Mouse (Mus musculus) adrenal gland, postnatal 14 days (tissue): ENCODE data around the gene Ankrd9. TPM values are rescaled to one million over a fixed set of nuclear protein-coding genes. Genes with fewer than 3 reads are reported as not detected.

Experiments
- DNase-seq: peaks from one replicate; pipeline ENCODE4 v3.0.0; 2021; ENCODE audit warnings: mixed read lengths
- total RNA-seq: library from RNA; stranded (reverse); gene quantifications from 2 replicates; pipeline ENCODE4 v1.2.3, GENCODE M21; 2021

Gene Ankrd9
- total RNA-seq, 1 experiment from 2014 or later: 52.5 TPM

DNA sequence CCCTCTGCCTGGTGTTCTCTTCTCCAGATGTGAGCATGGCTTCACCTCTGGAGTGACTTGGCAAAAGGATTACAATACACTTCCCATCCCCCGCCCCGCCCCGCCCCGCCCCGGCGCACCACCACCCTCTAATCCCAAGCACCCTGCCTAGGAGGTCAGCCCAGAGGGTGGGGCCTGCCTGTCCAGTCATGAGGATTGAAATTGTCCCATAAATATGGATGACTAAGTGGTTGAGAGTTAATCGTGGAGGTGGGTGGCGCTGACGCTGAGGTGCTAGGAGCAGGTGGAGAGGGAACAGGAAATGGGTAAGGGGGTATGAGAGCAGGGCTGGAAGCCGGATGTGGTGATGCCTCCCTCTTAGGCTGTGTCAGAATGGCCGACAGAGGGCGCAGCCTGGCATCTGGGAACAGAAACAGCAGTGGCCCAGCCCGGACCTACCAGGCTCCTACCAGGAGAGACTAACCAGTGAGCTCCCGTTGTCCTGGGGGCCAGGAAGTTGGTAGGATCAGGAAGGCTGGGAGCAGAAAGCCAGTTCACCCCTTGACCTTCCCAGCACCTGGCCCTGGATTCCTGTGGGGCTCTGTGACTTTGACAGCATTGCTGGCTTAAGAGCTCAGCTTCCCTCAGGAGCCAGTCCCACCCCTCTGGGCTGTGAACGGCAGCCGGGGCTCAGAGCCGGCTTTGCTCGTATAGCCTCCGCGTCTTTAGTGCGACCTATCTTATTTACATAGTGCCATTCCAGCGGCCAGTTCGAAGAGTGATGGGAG lies 12.7 kb upstream of the Ankrd9 start:
- peak; percentile 88 for DNase-seq

- DNase-seq: no peak
Observed at GRCm38 (mm10) chr12:110990500-110990899, 11.7 kb upstream of the Ankrd9 start.

DNA sequence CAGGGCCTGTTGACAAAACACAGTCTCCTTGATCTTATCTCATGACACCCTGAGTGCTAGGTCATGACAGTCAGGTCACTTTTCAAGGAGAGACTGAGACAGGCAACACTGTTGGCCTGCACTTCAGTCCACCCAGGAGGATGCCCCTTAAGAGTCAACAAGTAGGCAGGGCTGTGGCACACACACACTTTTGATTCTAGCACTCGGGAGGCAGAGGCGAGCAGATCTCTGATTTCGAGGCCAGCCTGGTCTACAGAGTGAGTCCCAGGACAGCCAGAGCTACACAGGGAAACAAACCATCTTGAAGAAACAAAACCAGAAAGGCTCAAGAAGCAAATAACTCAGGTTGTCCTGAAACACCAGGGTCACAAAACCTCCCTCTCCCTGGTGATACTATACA lies 10.6 kb upstream of the Ankrd9 start:
- DNase-seq: no peak

DNA sequence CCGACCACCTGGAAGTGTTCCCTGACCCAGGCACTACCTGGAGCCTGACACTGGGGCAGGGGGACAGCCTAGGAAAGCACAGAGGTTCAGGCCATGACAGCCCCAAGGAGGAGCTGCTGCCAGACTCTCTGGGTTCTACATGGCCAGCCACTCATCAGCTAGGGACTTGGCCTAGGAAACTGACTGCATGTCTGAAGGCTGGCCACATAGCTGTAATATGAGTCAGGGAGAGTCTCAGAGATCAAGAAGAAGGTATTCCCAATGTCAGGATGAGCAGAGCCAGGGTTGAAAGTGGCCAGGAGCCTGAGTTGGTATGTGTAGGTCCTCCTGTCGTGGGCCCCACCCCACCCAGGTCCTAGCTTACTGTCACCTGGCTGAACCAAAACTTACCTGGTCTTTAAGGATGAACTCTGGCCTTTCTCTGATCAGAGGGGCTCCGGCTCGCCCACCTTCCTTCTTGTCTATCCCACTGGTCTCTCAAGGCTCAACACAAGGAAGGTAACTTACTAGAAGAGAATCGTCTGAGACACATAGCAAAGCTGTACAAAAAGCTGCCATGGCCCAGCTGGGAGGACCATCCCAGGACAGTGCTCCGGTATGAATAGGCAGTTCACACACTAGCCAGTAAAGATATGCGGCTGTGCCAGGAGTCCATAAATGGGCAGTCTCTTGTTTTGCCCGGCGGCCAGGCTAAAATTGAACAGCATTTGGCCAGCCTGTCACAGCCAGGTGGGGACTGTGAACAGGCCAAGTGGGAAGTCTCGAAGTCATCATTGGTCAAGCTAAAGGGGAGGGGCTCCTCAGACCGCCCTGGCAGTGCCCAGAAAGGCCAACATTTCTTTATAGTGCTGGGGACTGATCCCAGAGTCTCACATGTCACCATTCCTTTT lies 7.9 kb upstream of the Ankrd9 start:
- no peak for DNase-seq

DNA sequence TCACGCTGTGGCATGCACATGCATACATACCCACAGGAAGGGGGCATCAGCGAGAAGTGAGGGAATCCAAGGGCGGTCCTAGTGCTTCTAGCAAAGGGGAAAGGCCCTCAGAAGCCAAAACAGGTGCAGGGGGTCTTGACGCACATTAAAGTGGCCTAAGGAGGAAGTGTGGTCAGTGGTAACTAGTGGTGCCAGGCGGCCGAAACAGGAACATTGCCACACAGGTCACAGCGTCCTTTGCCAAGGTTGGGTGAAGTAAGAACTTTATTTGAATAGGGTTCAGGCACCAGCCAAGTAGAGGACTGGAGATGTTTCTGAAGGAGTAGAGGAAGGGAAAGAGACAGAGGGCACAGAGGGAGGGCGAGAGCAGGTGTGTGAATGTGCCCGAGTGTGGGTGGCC lies 6.3 kb upstream of the Ankrd9 start:
- DNase-seq: peak; percentile 50

- DNase-seq: no peak
Observed at GRCm38 (mm10) chr12:110984598-110984997, 5.8 kb upstream of the Ankrd9 start.

DNA sequence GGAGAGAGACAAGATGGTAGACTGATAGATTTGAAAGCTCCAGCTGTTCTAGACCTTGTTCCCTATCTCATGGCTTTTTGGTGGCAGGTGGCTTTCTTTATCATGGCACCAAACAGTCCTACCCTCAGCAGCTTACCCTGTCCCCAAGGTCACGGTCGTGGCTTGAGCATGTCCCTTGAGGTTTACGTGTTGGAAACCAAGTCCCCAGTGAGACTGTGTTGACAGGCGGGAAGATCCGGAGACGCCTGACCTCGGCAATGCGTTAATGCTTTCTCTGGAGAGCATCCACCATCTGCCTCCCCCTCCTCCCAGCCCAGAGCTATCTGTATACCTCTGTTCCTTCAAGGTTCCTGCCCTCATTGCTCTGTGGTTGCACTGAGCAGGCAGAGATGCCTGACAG lies 4.9 kb upstream of the Ankrd9 start:
- DNase-seq: peak; percentile 33

DNA sequence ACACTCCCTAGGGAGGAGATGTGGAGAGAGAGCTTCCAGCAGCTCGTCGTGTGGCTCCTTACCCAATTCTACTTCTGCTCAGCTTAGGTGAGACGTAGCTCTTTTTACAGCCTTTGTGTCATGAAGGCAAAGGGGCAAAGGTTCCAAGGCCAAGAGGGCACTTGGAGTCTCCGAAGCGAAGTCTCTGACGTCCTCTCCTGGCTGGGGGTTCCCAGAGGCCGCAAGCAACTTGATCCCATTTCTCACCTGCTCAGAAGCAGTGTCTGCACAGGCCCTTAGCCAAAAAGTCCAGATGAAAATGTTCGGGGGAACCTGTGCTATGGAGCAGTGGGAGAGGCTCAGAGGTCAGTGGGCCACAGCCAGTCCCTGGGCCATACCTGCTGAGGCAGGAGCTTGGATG lies 4.2 kb upstream of the Ankrd9 start:
- no peak for DNase-seq

DNA sequence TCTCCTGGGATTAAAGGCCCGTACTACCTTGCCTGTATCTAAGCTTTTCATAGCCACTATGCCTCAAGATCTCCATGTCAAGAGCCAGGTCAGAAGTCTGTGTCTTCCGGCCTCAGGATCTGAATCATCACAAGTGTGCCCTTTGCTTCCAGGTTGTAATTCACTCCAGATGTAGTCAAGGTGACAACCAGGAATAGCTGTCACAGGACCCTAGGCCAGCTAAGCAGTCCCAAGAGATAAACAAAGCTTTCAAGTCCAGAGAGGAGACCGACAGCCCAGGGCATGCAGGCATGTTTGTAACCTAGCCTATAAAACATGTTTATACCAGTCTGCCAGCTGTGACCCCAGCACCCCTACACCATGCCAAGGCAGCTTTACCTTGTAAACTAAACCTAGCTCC lies 2.9 kb upstream of the Ankrd9 start:
- DNase-seq: no peak

DNA sequence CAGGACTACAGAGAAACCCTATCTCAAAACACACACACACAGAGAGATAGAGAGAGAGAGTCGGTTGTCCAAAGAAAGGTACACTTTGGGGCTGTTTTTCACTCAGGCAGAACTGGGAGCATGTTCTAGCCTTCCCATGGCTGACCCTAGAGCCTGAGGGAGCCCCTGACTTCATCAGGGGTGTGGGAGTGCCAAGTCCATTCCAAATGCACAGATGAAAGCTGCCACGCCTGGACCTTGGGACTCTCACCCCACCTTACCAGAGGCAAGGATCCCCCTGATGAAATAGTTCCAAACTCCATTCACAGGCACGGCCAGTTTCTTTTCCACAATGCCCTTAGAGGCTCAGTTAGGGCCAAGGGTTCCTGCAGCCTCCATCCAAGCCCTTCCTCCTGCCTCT lies 968 bp upstream of the Ankrd9 start:
- no peak for DNase-seq

GRCm38 (mm10) chr12:110977896-110978606 lies 789 bp downstream of the Ankrd9 start:
- no peak for DNase-seq

DNA sequence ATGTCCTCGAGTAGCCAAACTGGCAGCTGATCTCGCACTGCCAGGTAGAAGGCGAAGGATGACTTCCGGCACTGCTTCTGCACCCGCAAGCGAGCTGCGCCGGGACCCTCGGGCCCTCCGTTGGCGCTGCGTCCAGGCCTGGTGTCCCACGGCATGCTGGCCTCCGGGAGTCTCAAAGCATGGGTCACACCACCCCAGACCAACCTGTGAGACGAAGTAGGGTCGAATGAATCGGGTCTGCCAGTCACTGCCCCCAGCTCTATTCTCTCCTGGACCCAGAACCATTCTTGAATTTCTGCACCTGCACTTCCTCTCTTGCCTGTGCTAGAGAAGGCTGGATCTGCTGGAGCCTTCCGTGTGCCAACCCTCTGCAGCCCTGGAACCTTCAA lies 1.5 kb downstream of the Ankrd9 start:
- no peak for DNase-seq

DNA sequence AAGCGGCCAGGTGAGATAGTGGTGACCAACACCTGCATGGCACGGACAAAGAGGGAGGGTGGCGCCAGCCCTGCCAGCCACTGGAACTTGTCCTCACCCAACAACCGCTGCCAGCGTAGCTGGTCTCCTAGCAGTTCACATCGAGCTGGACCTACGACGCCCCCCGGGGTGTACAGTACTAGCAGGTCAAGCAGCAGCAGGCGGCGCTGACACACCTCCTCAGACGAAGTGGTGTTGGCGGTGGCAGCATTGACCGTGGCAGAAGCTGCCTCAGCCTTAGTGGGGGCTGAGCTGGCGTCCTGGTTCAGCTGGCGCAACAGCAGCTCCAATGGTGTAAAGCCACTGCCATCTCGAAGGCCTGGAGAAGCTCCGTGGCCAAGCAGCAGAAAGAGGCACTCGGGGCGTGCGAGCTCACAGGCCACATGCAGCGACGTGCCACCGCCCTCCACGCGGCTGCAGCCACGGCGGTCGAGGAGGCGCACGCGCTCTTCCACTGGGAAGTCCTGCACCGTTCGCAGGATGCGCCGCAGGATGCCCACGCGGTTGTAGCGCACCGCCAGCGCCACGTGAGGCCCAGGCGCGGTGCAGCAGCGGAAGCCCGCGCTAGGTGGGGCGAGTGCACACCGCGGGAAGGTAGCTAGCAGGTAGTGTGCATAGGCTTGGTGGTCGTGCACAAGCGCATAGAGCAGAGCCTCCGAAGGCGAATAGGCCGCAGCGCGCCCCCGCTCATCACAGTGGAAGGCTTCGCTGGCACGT lies 2.1 kb downstream of the Ankrd9 start:
- no peak for DNase-seq

DNA sequence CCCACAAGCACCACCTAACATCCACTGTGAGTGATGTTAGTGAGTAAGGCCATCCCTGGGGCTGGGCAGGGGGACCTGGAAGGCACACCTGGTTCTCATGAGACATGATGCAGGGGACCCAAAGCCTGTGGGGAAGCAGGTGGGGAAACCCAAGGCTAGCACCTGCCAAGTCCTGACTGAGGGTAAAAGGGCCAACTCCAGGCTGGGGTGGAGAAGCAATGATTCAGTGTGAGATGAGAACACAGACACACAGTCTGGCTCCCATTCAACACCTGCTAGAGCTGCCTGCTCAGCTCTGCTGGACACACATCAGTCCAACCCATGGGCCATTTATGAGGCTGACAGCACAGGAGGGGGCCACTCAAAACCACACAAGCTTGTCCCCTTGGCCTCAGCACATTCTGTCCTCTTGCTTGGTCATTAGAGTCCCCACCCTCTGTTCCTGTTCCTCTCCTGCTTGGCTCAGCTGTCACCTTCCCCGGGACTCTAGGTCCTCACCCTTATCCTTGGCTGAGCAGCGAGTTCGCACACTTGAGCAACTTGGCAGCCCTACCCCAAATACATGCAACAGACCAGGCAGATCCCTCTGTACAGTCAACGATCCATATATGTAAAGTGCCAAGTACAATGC lies 2.9 kb downstream of the Ankrd9 start:
- DNase-seq: peak; percentile 39

- DNase-seq: no peak
Observed at GRCm38 (mm10) chr12:110975385-110975784, 3.5 kb downstream of the Ankrd9 start.

DNA sequence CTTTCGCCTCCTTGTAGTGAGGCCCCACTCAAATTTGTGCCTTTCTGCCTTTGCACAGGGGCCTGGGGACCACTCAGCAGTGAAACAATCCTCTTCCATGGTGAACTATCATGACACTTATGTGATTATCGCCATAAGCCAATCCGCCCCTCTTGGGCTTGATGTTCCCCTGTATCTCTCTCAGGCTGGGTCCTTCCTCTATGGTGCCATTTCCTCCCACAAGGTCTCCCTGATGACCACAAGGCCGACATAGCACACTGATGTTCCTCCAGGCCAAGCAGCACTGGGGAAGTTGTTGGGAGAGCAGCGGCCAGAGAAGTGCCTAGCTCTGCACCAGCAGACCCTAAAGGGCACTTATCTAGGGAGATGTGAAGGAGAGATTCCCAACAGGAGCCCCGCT lies 4.1 kb downstream of the Ankrd9 start:
- no peak for DNase-seq

DNA sequence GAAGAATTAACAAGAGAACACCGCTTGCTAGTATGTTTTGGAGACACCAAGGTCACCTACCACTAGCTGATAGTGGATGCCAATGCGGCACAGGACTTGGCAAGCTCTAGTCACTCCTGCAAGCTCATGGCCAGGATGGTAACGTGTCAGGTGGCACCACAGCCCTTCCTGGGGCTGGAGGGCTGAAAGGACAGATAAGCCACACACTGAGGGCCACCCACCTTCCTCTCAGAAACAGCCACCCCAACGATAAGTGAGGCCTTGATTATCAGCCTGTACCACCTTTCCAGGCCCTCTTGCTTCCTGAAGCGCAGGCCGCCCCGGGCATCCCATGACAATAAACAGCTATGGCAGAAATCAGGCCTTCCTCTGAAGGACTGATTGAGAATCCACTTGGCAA lies 4.5 kb downstream of the Ankrd9 start:
- DNase-seq: peak; percentile 56

DNA sequence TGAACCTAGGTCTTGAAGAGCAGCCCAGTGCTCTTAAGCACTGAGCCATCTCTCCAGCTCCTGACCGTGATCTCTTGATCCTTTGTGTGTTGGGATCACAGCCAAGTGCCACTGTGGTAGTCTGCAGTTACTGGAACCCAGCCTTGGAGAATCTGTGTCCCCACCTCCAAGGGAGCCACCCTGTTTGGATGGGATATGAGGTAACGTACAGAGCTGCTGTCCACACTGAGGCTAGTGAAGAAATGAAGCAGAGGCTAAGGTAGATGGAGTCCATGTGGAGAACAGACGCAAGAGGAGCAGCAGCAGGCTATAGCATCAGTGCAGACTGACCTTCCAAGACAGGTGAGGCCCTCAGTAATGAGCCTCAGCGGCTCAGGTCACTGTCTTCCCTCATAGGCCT lies 5.0 kb downstream of the Ankrd9 start:
- DNase-seq: no peak

DNA sequence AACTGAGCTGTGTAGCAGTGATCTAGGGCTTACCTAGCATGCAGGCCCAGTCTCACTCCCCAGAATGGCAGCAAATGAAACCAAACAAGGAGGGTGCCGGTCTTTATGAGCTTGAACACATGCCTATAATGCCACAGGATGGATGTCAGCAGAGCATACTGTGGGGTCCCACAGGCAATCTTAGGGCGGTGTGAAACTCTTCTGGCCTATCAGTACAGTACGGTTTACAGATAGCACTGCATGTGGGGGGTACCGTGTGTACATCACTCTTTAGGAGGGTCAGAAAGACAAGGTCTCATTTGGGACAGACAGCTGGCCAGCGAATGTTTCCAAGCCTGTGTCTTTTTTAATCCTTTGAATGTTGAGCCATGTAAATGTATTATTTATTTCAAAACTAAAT lies 6.9 kb downstream of the Ankrd9 start:
- DNase-seq: no peak

GRCm38 (mm10) chr12:110970408-110970807 lies 8.4 kb downstream of the Ankrd9 start:
- DNase-seq: no peak

GRCm38 (mm10) chr12:110967146-110967545 lies 11.7 kb downstream of the Ankrd9 start:
- no peak for DNase-seq

GRCm38 (mm10) chr12:110966079-110966478 lies 12.8 kb downstream of the Ankrd9 start:
- no peak for DNase-seq
